Mouse (Mus musculus): ENCODE data around the gene Plxnb3.
A peak's percentile ranks its signal among the peaks of the same experiment; 100 is the strongest.
"Not testable (repeated sequence)": the region's sequence is repeated elsewhere in the genome, so short reads cannot be mapped to it uniquely, and the experiment has no call there.

Plxnb3 gene

GRCm38 (mm10) chrX:73756334-73757140, at the start of gene Plxnb3:
Gene Plxnb3, plus strand, starts transcription at chrX:73757090.
- no peak for DNase-seq (ENCODE audit: low spot score)

GRCm38 (mm10) chrX:73715476-73716108, 41.3 kb upstream of the Plxnb3 start:
- peak; percentile 38 for DNase-seq (ENCODE audit: low spot score)

GRCm38 (mm10) chrX:73716109-73716661, 40.7 kb upstream of the Plxnb3 start, which contains the start of the genes Bcap31 and Abcd1:
Gene Bcap31, minus strand, starts transcription at chrX:73716175.
Gene Abcd1, plus strand, starts transcription at chrX:73716597.
- peak; percentile 95 for DNase-seq (ENCODE audit: low spot score)

GRCm38 (mm10) chrX:73716709-73717545, 40.0 kb upstream of the Plxnb3 start:
- peak; percentile 42 for DNase-seq (ENCODE audit: low spot score)

- no peak for DNase-seq (ENCODE audit: low spot score)
These were observed 39.2 kb upstream of the Plxnb3 start for GRCm38 (mm10) chrX:73717667-73718066.

- DNase-seq (ENCODE audit: low spot score), result no peak
These were observed 38.6 kb upstream of the Plxnb3 start for GRCm38 (mm10) chrX:73718271-73718670.

GRCm38 (mm10) chrX:73718686-73719362, 38.1 kb upstream of the Plxnb3 start:
- DNase-seq (ENCODE audit: low spot score), result no peak

GRCm38 (mm10) chrX:73730908-73731307, 26.0 kb upstream of the Plxnb3 start:
- no peak for DNase-seq (ENCODE audit: low spot score)

GRCm38 (mm10) chrX:73738155-73738554, 18.7 kb upstream of the Plxnb3 start:
- DNase-seq (ENCODE audit: low spot score), result no peak

GRCm38 (mm10) chrX:73739151-73739550, 17.7 kb upstream of the Plxnb3 start:
- no peak for DNase-seq (ENCODE audit: low spot score)

GRCm38 (mm10) chrX:73739841-73740240, 17.0 kb upstream of the Plxnb3 start:
- not testable (repeated sequence) for DNase-seq (ENCODE audit: low spot score)

- no peak for DNase-seq (ENCODE audit: low spot score)
These were observed 12.0 kb upstream of the Plxnb3 start for GRCm38 (mm10) chrX:73744774-73745481.

- no peak for DNase-seq (ENCODE audit: low spot score)
These were observed 7.9 kb upstream of the Plxnb3 start for GRCm38 (mm10) chrX:73748977-73749376.

- DNase-seq (ENCODE audit: low spot score), result no peak
These were observed 1.9 kb downstream of the Plxnb3 start for GRCm38 (mm10) chrX:73758611-73759290.

- no peak for DNase-seq (ENCODE audit: low spot score)
These were observed 8.4 kb downstream of the Plxnb3 start for GRCm38 (mm10) chrX:73765311-73765710.

- peak; percentile 33 for DNase-seq (ENCODE audit: low spot score)
These were observed 10.4 kb downstream of the Plxnb3 start for GRCm38 (mm10) chrX:73767267-73767666.

GRCm38 (mm10) chrX:73774168-73774760, 17.4 kb downstream of the Plxnb3 start, which contains the start of gene Srpk3:
Gene Srpk3, plus strand, starts transcription at chrX:73774405.
- no peak for DNase-seq (ENCODE audit: low spot score)

- peak; percentile 5 for DNase-seq (ENCODE audit: low spot score)
These were observed 18.1 kb downstream of the Plxnb3 start for GRCm38 (mm10) chrX:73774802-73775483.

GRCm38 (mm10) chrX:73782227-73782626, 25.3 kb downstream of the Plxnb3 start:
- DNase-seq (ENCODE audit: low spot score), result no peak
